Mouse (Mus musculus) thymus, postnatal 36 days (tissue): ENCODE data around the gene B3gntl1.

Source experiments
- DNase-seq, 2 experiments: peaks; one replicate each; pipeline ENCODE4 v3.0.0; 2022; ENCODE audit warnings: mixed read lengths in 2 of 2

The B3gntl1 gene

DNA sequence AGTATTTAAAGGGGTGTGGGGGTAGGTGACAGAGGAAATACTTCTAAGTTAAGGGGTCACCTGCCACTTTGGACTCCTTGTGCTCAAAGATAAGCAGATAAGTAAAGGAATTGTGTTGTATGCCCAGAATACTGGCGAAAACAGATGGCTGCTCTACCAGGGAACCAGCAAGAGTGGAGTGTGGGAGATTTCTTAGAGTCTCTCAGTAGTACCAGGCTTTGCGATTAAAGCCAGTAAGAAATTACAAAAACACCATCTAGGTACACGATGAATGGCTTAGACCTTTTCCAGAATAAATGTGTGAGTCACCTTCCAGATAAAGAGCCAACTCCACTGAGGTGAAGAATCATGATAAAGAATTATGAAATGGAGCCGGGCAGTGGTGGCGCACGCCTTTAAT, 27.6 kb downstream of the B3gntl1 start:
- DNase-seq, result no peak

DNA sequence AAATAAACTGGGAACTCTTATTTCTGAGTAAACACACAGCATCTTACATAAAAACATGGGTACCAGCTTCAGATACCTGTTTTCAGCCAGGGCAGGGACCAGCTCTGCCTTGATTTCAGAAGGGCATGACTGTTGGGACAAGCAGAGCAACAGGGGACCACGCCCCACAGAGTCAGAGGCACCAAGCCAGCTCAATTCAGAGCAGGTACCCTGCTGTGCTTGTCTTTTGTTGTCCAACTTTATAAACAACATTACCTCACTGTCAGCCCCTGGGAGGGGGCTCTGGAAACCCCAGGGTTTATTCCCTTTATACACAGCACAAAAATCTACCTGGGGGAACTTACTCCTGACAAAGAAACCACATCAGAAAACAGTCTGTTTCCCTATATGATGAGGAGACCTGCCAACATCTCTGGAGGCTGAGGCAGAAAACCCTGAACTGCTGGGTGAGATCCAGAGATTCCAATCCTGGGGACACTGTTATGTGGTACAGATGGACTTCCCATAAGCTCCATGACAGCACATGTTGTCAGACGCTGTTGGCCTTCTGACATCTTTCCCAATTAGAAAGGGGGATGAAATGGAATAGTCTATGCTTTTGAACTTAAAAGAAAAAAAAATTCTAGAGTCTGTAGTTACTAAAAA, 31.3 kb downstream of the B3gntl1 start:
- no peak for DNase-seq

DNA sequence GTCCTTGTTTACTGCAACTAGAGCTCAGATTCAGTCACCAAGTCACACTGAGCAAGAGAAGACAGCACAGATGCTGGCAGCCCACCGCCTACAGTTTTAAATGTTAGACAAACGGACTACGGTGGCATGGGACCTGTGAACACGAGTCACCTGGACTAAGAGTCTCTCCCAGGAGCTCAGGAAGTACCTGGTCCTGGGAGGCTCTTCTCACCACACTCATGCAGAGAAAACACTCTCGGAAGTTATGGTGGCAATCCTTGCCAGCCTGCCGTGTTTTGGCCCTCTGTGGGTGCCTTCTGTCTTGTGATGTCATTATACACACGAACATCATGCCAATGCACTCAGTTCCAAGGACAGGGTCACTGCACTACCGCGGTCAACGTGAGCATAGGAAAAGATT, 36.3 kb downstream of the B3gntl1 start:
- no peak for DNase-seq

DNA sequence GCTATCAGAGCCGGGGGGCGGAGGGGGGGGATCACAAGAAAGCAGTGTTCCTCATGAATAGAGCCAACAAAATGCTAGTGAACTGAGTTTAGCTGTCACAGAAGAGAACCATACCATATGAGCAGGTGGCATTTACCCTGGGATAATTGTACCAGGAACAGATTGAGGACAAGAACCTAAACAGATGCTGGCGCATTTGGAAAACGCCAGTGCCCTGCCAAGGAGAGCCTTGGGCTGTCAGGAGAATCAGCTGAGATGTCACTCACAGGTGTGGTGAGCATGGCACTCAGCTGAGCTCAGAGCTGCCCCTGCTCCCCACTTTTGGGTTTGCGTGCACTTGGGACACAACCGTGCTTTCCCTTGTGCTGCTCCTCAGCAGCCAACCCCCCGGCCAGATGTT, 41.5 kb downstream of the B3gntl1 start:
- DNase-seq, result no peak

- no peak for DNase-seq
Measured at GRCm38 (mm10) chr11:121630406-121630805, 42.5 kb downstream of the B3gntl1 start.

- DNase-seq, result no peak
Measured at GRCm38 (mm10) chr11:121629529-121629928, 43.4 kb downstream of the B3gntl1 start.

DNA sequence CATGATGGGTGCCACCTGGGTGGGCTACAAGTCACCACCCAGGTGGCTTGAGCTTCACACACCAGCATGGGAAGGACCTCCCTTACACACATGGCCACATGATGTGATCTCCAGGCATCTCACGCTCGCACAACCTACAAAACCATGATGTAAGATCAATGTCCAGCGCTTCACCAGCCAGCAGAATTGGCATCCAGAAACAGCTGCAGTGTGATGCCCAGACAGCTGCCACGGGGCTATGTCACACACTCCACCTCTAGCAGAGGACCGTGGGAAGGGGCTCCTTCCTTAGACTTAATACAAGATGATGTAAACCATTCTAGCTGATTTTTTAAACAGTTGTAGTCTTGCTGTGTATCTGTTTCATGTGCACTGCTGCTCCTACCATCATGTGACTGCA, 45.4 kb downstream of the B3gntl1 start:
- DNase-seq, result no peak

GRCm38 (mm10) chr11:121625007-121625406, 47.9 kb downstream of the B3gntl1 start:
- no peak for DNase-seq

- DNase-seq, result no peak
Measured at GRCm38 (mm10) chr11:121617371-121617770, 55.6 kb downstream of the B3gntl1 start.

GRCm38 (mm10) chr11:121616501-121616900, 56.5 kb downstream of the B3gntl1 start:
- no peak for DNase-seq

DNA sequence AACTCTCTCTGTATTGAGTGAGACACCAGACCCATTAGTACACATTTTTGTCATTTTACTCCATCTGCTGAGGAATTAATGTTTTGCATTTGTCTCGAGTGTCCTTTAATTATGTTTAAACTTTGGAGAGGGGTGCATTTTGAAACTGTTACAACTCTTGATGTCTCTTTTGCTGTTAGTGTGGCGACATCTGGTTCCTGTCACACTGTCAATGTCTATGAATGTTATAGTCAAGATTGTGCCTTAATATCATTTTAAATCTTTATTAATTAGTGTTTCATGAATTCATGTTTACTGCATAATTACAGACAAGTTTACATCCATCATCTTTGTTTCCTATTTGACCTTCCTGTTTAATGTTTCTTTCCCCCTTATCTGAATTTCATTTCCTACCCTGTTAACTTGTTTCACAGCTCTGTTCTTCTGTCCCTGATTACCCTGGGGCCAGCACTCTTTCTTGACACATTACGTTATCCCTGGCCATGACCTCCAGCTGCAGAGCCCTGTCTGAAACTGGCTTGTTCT, 56.9 kb downstream of the B3gntl1 start:
- no peak for DNase-seq

DNA sequence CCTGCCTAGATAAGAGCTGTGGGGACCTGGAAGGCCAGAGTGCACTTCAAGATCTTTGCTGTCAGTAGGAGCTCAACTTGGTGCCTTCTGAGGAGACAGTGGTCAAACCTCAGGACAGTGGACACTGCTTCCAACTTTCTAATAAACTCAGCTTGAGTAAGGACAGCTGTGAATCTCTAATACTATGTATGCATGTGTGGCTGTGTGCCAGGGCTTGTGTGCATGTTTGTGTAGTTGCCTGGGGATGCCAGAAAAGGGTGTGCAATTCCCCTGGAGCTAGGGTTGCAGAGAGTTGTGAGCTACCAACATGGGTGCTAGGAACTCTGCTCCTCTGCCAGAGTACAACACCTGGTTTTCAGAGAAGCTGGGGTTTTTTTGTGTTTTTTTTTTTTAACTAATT, 62.0 kb downstream of the B3gntl1 start:
- DNase-seq, result no peak

- no peak for DNase-seq
Measured at GRCm38 (mm10) chr11:121605604-121606003, 67.3 kb downstream of the B3gntl1 start.

GRCm38 (mm10) chr11:121601422-121601821, 71.5 kb downstream of the B3gntl1 start:
- no peak for DNase-seq

GRCm38 (mm10) chr11:121597254-121597653, 75.7 kb downstream of the B3gntl1 start:
- DNase-seq, result no peak

- no peak for DNase-seq
Measured at GRCm38 (mm10) chr11:121581856-121582255, 91.1 kb downstream of the B3gntl1 start.
